Mouse (Mus musculus) neural tube, embryonic 13.5 days (tissue): ENCODE results near the gene Ube4b. TPM values are rescaled to one million over a fixed set of nuclear protein-coding genes. Genes with fewer than 3 reads are reported as not detected.

ENCODE experiments used
- ATAC-seq: fragments of 200-750 bp; cut with Nextera tagmentation; 2 replicates; pipeline ENCODE4 v1.8.0; 2017; ENCODE audit warnings: low read depth, mild to moderate bottlenecking, moderate TSS enrichment, moderate library complexity
- H3K27ac ChIP-seq: fragments of 300-500 bp; sonication (generic); replicated peaks from 2 replicates; pipeline ENCODE4 v1.5.1; 2015; ENCODE audit warnings: moderate library complexity, mild to moderate bottlenecking, inconsistent platforms
- H3K27me3 ChIP-seq: fragments of 300-500 bp; sonication (generic); 2 replicates; pipeline ENCODE4 v1.6.1; 2015; ENCODE audit warnings: mild to moderate bottlenecking, inconsistent platforms
- H3K36me3 ChIP-seq: fragments of 300-500 bp; sonication (generic); 2 replicates; pipeline ENCODE4 v1.6.1; 2015; ENCODE audit warnings: mild to moderate bottlenecking, inconsistent platforms
- H3K4me1 ChIP-seq: fragments of 300-500 bp; sonication (generic); replicated peaks from 2 replicates; pipeline ENCODE4 v1.6.1; 2015; ENCODE audit warnings: inconsistent platforms
- H3K4me2 ChIP-seq: fragments of 300-500 bp; sonication (generic); 2 replicates; pipeline ENCODE4 v1.6.1; 2015; ENCODE audit warnings: inconsistent platforms, mild to moderate bottlenecking, moderate library complexity
- H3K4me3 ChIP-seq: fragments of 300-500 bp; sonication (generic); 2 replicates; pipeline ENCODE4 v1.5.1; 2015; ENCODE audit warnings: mild to moderate bottlenecking, inconsistent platforms
- H3K9ac ChIP-seq: fragments of 300-500 bp; sonication (generic); 2 replicates; pipeline ENCODE4 v1.6.1; 2015; ENCODE audit warnings: moderate library complexity, mild to moderate bottlenecking, inconsistent platforms
- H3K9me3 ChIP-seq: fragments of 300-500 bp; sonication (generic); 2 replicates; pipeline ENCODE4 v1.6.1; 2016; ENCODE audit warnings: inconsistent platforms
- WGBS: fragments of 180-500 bp; shearing (Covaris S2); methylation state at CpG from one replicate; pipeline ENCODE4 v1.1.7; 2015; 5-methylcytosine and 5-hydroxymethylcytosine counted together
- polyA plus RNA-seq: library from polyadenylated mRNA; unstranded; fragments of >200 nt; fragmentation: Nextera tagmentation; extraction: Ambion mirVana; gene quantifications from 2 replicates; pipeline ENCODE4 v1.2.1, GENCODE M21; 2015

Gene Ube4b
- polyA plus RNA-seq, 1 experiment from 2014 or later: 58.2 TPM

- Histone ChIP-seq H3K36me3 (peaks cover 34% of the 10 kb centered on the region), H3K9me3 (no peaks in the 10 kb centered on the region), H3K9ac (no peak overlapping the region), H3K4me2 (no peak overlapping the region), H3K4me3 (no peak overlapping the region), H3K27me3 (no peaks in the 10 kb centered on the region), H3K4me1 (peaks cover 31% of the 10 kb centered on the region), H3K27ac (no peak overlapping the region)
- no peak for ATAC-seq
- WGBS: 79% methylated on average over 8 of the region's 8 CpGs
Measured at GRCm38 (mm10) chr4:149286287-149287137, 140.0 kb downstream of the Ube4b start.

GRCm38 (mm10) chr4:149285691-149286090, 140.9 kb downstream of the Ube4b start:
- no peak overlapping the region for H3K4me3 ChIP-seq
- H3K4me2 ChIP-seq: no peak overlapping the region
- H3K9ac ChIP-seq: no peak overlapping the region
- H3K9me3 ChIP-seq: no peaks in the 10 kb centered on the region
- H3K27ac ChIP-seq: no peak overlapping the region
- H3K4me1 ChIP-seq: peaks cover 31% of the 10 kb centered on the region
- WGBS: 86% methylated on average over 1 of the region's 1 CpGs
- peaks cover 27% of the 10 kb centered on the region for H3K36me3 ChIP-seq
- no peak for ATAC-seq
- H3K27me3 ChIP-seq: no peaks in the 10 kb centered on the region

DNA sequence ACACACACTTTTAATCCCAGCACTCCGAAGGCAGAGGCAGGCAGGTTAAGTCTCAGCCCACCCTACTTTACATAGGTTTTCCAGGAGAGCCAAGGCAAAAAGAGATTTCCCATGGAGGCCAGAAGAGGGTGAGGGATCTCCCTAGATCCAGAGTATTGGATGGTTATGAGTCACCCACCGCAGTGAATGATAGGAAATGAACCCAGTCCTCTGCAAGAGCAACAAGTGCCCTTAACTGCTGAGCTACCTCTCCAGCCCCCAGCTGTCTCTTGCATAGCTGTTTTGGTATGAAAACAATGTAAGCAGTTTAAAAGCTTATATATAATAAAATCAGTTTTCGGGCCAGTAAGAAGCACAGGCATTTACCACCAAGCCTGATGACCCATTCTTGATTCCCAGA, 143.5 kb downstream of the Ube4b start:
- no peak for ATAC-seq
- Histone ChIP-seq H3K4me3 (no peak overlapping the region), H3K27ac (no peak overlapping the region), H3K4me1 (peaks cover 43% of the 10 kb centered on the region), H3K27me3 (no peaks in the 10 kb centered on the region), H3K4me2 (no peak overlapping the region), H3K36me3 (0 out of 2 replicates have a peak, but pooled peaks cover 6% of the 10 kb centered on the region), H3K9ac (no peak overlapping the region), H3K9me3 (no peaks in the 10 kb centered on the region)
- 85% methylated on average over 3 of the region's 3 CpGs for WGBS

DNA sequence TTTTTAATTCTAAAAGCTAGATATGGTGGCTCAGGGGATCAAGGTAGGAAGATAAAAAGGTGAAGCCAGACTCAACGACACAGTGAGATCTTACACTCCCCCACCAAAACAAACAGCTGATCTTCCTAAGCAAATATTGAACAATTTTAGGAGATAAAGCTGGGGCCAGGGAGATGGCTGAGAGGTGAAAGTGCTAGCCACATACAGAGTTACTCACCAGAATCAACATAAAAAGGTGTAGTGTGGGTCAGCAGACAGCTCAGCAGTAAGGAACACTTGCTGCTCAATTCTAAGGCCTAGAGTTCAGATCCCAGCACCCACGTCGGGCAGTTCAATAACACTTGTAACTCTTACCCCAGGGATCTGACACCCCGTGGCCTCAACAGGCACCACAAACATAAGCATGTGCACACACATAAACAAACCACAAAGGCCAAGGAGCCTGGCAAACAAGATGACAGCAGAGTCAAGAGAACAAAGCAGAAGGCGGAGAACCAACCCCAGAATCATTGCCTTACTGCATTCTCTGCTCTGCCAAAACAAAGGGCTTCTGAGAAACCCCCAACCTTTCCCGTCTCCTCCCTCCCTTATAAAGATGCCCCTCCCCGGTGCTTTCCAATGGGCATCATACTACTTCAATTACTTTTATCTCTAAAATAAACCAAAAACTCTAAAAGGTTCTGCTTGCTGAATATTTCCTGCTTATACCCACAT, 144.4 kb downstream of the Ube4b start:
- 47% methylated on average over 7 of the region's 7 CpGs for WGBS
- H3K36me3 ChIP-seq: 0 out of 2 replicates have a peak, but pooled peaks cover 6% of the 10 kb centered on the region
- H3K27ac ChIP-seq: no peak overlapping the region
- H3K4me3 ChIP-seq: no peak overlapping the region
- no peak overlapping the region for H3K9ac ChIP-seq
- H3K9me3 ChIP-seq: no peaks in the 10 kb centered on the region
- peaks cover 51% of the 10 kb centered on the region for H3K4me1 ChIP-seq
- no peaks in the 10 kb centered on the region for H3K27me3 ChIP-seq
- H3K4me2 ChIP-seq: no peak overlapping the region
- no peak for ATAC-seq

Other genes starting within 250 kb of the Ube4b start
- gene Kif1b, start 119.1 kb downstream of the Ube4b start, polyA plus RNA-seq: 123 and 130 TPM in 2 replicates
- not detected in 2 replicates for gene Rbp7, start 28.2 kb upstream of the Ube4b start, polyA plus RNA-seq
- gene Tmem274, start 50.6 kb upstream of the Ube4b start, polyA plus RNA-seq: not detected in 2 replicates
- gene Nmnat1, start 58.5 kb upstream of the Ube4b start, polyA plus RNA-seq: 8.7 and 11.0 TPM in 2 replicates
- 44.7 and 47.7 TPM in 2 replicates for gene Lzic, start 58.5 kb upstream of the Ube4b start, polyA plus RNA-seq
- 78.3 and 79.0 TPM in 2 replicates for gene Ctnnbip1, start 91.5 kb upstream of the Ube4b start, polyA plus RNA-seq
- 131 and 142 TPM in 2 replicates for gene Clstn1, start 159.7 kb upstream of the Ube4b start, polyA plus RNA-seq